Mouse (Mus musculus) testis, adult 2 months (tissue): ENCODE measurements around the gene Strn4.

Experiments
- CTCF ChIP-seq: fragments of 200-500 bp; IDR thresholded peaks from 2 replicates; pipeline ENCODE4 v1.5.1; 2012; ENCODE audit warnings: low read depth, mild to moderate bottlenecking, inconsistent platforms, low read length, moderate library complexity; ENCODE audit not compliant: control insufficient read depth, insufficient read depth, insufficient replicate concordance
- POLR2A ChIP-seq: fragments of 200-500 bp; IDR thresholded peaks from 2 replicates; pipeline ENCODE4 v1.6.1; 2012; ENCODE audit warnings: low read depth, mild to moderate bottlenecking, inconsistent platforms, low read length, moderate library complexity; ENCODE audit not compliant: control insufficient read depth

GRCm38 (mm10) chr7:16843441-16844171 is 27.9 kb downstream of the Strn4 start:
- TF ChIP-seq CTCF = no peak
- TF ChIP-seq POLR2A = no peak
